Mouse (Mus musculus) common myeloid progenitor, adult 5-6 weeks (primary cell): ENCODE results near the gene Mdn1. TPM values are rescaled to one million over a fixed set of nuclear protein-coding genes. Genes with fewer than 3 reads are reported as not detected.

Experiments
- ATAC-seq: replicated peaks from 2 replicates; pipeline ENCODE4 v1.8.0; 2016; ENCODE audit warnings: low read depth, mild to moderate bottlenecking, moderate TSS enrichment, inconsistent platforms; ENCODE audit not compliant: poor library complexity, severe bottlenecking
- total RNA-seq: library from RNA; stranded (forward); fragments of 200-1000, 187-1606 nt; gene quantifications from 2 replicates; pipeline ENCODE4 v1.2.3, GENCODE M21; 2017

The Mdn1 gene
- 81.2 and 94.2 TPM in 2 replicates for total RNA-seq

GRCm38 (mm10) chr4:32656918-32657662, at the start of gene Mdn1:
Mdn1 (plus strand) TSS chr4:32657119.
- peak; percentile 97 for ATAC-seq

GRCm38 (mm10) chr4:32615034-32615881, 41.7 kb upstream of the Mdn1 start, which contains the start of gene Casp8ap2:
Casp8ap2 (plus strand) TSS chr4:32615451.
- peak; percentile 99 for ATAC-seq

- ATAC-seq, result no peak
These were observed 35.3 kb upstream of the Mdn1 start for GRCm38 (mm10) chr4:32621637-32622036.

GRCm38 (mm10) chr4:32651669-32652068, 5.2 kb upstream of the Mdn1 start:
- ATAC-seq, result 0 out of 2 replicates have a peak, but pooled peaks have one; percentile 32

GRCm38 (mm10) chr4:32656146-32656904, 594 bp upstream of the Mdn1 start:
- ATAC-seq, result peak; percentile 9; the same call in 1 of the 2 replicates

- no peak for ATAC-seq
These were observed 8.9 kb downstream of the Mdn1 start for GRCm38 (mm10) chr4:32665843-32666242.

DNA sequence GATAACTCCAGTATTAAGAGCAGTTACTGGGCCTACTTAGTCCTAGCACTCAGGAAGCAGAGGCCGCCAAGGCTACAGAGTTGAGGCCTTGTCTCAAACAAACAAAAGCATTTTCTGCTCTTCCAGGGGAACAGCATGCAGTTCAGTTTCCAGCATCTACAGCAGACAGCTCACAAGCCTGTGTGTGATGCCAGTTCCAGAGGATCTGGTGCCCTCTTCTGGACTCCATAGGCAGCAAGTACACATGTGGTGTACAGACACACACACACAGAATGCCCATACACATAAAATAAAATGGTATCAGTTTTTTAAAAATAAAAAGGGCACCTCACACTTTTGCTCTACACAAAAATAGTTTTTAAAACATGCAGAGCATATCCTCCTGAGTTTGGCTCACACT, 11.4 kb downstream of the Mdn1 start:
- ATAC-seq, result 0 out of 2 replicates have a peak, but pooled peaks have one; percentile 36

DNA sequence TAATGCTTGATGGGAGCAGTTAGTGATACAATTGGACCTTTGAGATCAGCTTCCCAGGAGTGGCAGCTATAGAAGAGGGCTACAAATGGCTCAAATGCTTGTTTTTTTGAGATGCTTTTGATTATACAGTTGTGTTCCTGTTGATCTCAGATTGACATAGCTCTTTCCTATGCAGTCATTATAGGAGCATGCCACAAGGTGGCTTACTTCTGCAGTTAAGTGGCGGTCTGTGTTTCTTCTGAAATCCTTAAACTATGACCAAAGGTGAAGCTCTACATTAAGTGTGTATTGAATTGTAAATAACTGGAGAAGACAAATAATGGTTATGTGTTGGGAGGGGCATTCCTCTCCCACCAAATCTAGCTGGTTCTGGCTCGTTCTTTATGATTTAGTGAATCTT, 12.9 kb downstream of the Mdn1 start:
- ATAC-seq, result no peak

GRCm38 (mm10) chr4:32674025-32674424, 17.1 kb downstream of the Mdn1 start:
- no peak for ATAC-seq

DNA sequence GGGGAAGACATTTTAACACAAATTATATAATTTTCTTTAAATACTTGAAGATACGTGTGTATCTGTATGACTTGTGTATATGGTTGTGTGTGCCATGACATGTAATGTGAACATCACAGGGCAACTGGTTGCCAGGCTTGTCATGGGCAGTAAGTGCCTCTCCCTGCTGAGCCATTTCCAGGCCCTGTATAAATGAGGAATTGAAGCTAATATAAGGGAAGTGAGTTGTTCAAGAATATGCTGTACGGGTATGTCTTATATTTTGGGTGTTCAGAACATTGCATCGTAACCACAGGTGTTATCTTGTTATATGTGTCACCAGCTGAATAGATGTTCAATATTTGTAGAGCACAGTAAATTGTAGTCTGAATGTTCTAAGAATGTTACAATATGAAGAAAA, 20.6 kb downstream of the Mdn1 start:
- ATAC-seq, result 0 out of 2 replicates have a peak, but pooled peaks have one; percentile 18

- no peak for ATAC-seq
These were observed 23.9 kb downstream of the Mdn1 start for GRCm38 (mm10) chr4:32680843-32681242.

- ATAC-seq, result no peak
These were observed 25.6 kb downstream of the Mdn1 start for GRCm38 (mm10) chr4:32682471-32682870.

DNA sequence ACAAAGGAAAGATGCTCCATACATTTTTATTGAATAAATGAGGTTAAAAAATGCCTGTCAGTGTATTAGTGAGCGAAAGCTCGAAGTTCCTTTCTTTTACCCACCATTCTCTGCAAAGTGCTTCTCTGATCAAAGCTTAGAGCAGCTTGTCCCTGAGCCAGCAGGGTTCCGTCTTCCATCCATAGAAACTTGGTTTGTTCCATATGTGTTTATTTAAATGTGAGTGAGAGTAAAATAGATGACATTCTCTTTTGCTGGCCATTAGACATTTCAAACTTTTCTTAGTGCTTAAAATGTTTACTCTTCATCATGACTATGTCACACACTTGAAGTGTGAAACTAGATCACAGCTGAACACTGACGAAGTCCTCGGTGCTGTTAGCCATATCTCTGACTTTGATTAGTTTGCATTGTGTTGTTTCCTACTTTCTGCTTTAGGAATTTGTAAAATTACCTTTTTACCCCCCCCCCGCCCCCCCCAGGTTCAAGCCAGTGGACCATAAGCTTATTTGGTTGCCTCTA, 26.2 kb downstream of the Mdn1 start:
- no peak for ATAC-seq

GRCm38 (mm10) chr4:32717733-32718132, 60.8 kb downstream of the Mdn1 start:
- no peak for ATAC-seq

- no peak for ATAC-seq
These were observed 88.5 kb downstream of the Mdn1 start for GRCm38 (mm10) chr4:32745394-32745793.

- ATAC-seq, result no peak
These were observed 91.5 kb downstream of the Mdn1 start for GRCm38 (mm10) chr4:32748396-32748795.

DNA sequence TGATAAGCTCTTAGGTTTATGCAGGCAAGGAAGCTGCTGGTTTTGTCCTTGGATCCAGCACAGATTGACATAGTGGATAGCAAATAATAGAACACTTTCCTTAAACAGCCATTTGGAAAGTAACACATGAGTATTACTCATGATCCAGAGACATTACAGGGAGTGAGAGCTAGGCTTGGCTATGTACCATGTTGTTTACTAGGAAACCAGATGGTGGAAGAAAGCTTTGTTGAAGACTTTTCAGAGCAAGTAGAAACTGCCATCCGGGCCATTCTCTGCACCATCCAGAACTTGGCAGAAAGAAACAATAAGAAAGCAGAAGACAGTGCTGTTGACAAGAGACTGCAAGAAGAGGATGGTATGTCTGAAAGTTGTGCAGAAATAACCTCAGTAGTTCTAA, 93.8 kb downstream of the Mdn1 start:
- no peak for ATAC-seq

DNA sequence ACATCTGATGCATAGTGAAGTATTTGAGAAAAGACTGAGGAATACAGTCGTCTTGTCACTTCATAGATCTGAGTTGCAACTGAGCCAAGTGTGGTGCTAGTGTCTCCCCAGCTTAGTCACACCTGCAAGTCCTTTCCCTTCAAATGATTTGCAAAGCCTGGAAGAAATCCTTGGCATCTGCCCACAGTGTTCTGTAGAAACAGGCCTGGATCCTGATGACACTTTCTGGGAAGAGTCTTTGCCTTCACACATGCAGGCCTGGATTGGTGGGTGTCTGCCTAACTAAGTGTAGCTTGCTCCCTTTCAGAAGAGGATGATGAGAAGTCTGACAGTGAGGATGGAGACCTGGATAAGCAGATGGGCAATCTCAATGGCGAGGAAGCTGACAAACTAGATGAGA, 100.5 kb downstream of the Mdn1 start:
- no peak for ATAC-seq

DNA sequence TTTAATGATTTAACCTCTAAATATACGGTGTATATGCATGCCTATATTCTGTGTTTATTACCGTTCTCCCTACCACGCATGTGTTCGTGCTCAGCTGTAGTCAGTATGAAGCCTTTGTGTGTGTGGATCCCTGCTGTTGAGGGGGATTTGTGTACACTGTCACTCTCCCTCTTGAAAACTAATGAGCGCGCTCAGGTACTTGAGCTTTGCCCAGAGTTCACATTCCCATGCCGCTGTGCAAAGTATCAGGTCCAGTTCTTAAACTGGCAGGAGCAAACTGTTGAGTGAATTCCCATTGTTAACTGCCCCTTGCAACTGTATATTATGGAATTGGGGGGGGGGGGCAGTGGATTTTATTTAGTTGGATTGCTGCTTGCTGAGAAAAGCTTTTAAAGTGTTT, 110.6 kb downstream of the Mdn1 start:
- no peak for ATAC-seq

- ATAC-seq, result peak; percentile 100
These were observed 111.1 kb downstream of the Mdn1 start for GRCm38 (mm10) chr4:32768046-32768445.
